Mouse (Mus musculus) heart, embryonic 10.5 days (tissue): Measurements from ENCODE around the gene Trpv6. TPM values are rescaled to one million over a fixed set of nuclear protein-coding genes. Genes with fewer than 3 reads are reported as not detected.

Experiments used
- DNase-seq: peaks from one replicate; pipeline ENCODE4 v3.0.0-alpha.2; 2017; ENCODE audit warnings: low spot score
- H3K27ac ChIP-seq: fragments of 300-500 bp; sonication (generic); 2 replicates; pipeline ENCODE4 v1.5.1; 2016; ENCODE audit warnings: mild to moderate bottlenecking
- H3K27me3 ChIP-seq: fragments of 300-500 bp; sonication (generic); 2 replicates; pipeline ENCODE4 v1.6.1; 2016; ENCODE audit warnings: mild to moderate bottlenecking; ENCODE audit not compliant: poor library complexity, insufficient read depth, severe bottlenecking
- H3K36me3 ChIP-seq: fragments of 300-500 bp; sonication (generic); 2 replicates; pipeline ENCODE4 v1.6.1; 2016; ENCODE audit warnings: mild to moderate bottlenecking, moderate library complexity
- H3K4me1 ChIP-seq: fragments of 300-500 bp; sonication (generic); 2 replicates; pipeline ENCODE4 v1.6.1; 2016; ENCODE audit warnings: mild to moderate bottlenecking
- H3K4me3 ChIP-seq: fragments of 300-500 bp; sonication (generic); 2 replicates; pipeline ENCODE4 v1.5.1; 2016; ENCODE audit warnings: mild to moderate bottlenecking, moderate library complexity
- H3K9me3 ChIP-seq: fragments of 300-500 bp; sonication (generic); 2 replicates; pipeline ENCODE4 v1.6.1; 2016; ENCODE audit warnings: mild to moderate bottlenecking, moderate library complexity
- WGBS: fragments of 180-500 bp; shearing (Covaris S2); methylation state at CpG from one replicate; pipeline ENCODE4 v1.1.7; 2016; 5-methylcytosine and 5-hydroxymethylcytosine counted together
- polyA plus RNA-seq: library from polyadenylated mRNA; unstranded; fragments of >200 nt; fragmentation: Nextera tagmentation; extraction: Ambion mirVana; gene quantifications from 2 replicates; pipeline ENCODE4 v1.2.1, GENCODE M21; 2016

Gene Trpv6
- polyA plus RNA-seq, 1 experiment from 2014 or later = 0.41 TPM

- Histone ChIP-seq H3K4me1 (no peaks in the 10 kb centered on the region), H3K36me3 (no peaks in the 10 kb centered on the region), H3K4me3 (no peak overlapping the region), H3K9me3 (no peaks in the 10 kb centered on the region), H3K27ac (no peak overlapping the region), H3K27me3 (no peaks in the 10 kb centered on the region)
- no peak for DNase-seq
- WGBS = 82% methylated on average over 4 of the region's 4 CpGs
Measured at GRCm38 (mm10) chr6:41642765-41643164, 6.6 kb upstream of the Trpv6 start.

- H3K4me3 ChIP-seq = no peak overlapping the region
- 60% methylated on average over 6 of the region's 6 CpGs for WGBS
- H3K27me3 ChIP-seq = no peaks in the 10 kb centered on the region
- no peak for DNase-seq
- H3K27ac ChIP-seq = no peak overlapping the region
- no peaks in the 10 kb centered on the region for H3K36me3 ChIP-seq
- no peaks in the 10 kb centered on the region for H3K9me3 ChIP-seq
- H3K4me1 ChIP-seq = no peaks in the 10 kb centered on the region
Measured at GRCm38 (mm10) chr6:41641173-41641866, 5.1 kb upstream of the Trpv6 start.

DNA sequence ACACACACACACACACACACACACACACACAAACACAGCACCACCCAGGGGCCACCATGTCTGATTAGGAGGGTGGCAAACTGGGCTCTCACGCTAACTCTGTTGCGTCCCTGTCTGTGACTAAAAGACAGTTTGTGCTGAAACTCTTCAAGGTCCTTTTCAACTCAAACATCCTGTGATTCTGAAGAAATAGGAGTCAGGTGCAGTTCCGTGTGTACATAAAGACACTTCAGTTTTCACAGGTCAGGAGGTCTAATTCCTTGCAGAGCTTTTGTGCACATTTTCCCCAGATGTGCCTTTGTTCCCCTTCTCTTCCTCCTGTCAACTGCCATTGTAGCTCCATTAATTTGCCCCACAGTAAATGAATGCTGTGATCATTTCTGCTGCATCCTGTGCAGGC is 4.2 kb upstream of the Trpv6 start:
- no peak for DNase-seq

GRCm38 (mm10) chr6:41637927-41638506 is 1.8 kb upstream of the Trpv6 start:
- H3K27me3 ChIP-seq = peaks cover 4% of the 10 kb centered on the region; the same call in 1 of the 2 replicates
- 69% methylated on average over 6 of the region's 6 CpGs for WGBS
- DNase-seq = no peak
- H3K9me3 ChIP-seq = no peaks in the 10 kb centered on the region
- H3K36me3 ChIP-seq = no peaks in the 10 kb centered on the region
- H3K4me1 ChIP-seq = no peaks in the 10 kb centered on the region
- no peak overlapping the region for H3K4me3 ChIP-seq
- H3K27ac ChIP-seq = no peak overlapping the region

More for the DNA sequence above, 4.2 kb upstream of the Trpv6 start:
- Histone ChIP-seq H3K27me3 (peaks cover 4% of the 10 kb centered on the region; the same call in 1 of the 2 replicates), H3K4me3 (no peak overlapping the region), H3K36me3 (no peaks in the 10 kb centered on the region), H3K4me1 (no peaks in the 10 kb centered on the region), H3K27ac (no peak overlapping the region), H3K9me3 (no peaks in the 10 kb centered on the region)
- 74% methylated on average over 3 of the region's 3 CpGs for WGBS

- WGBS = 12% methylated on average over 1 of the region's 1 CpGs
- DNase-seq = no peak
- H3K36me3 ChIP-seq = no peaks in the 10 kb centered on the region
Measured at GRCm38 (mm10) chr6:41637393-41637792, 1.2 kb upstream of the Trpv6 start.

DNA sequence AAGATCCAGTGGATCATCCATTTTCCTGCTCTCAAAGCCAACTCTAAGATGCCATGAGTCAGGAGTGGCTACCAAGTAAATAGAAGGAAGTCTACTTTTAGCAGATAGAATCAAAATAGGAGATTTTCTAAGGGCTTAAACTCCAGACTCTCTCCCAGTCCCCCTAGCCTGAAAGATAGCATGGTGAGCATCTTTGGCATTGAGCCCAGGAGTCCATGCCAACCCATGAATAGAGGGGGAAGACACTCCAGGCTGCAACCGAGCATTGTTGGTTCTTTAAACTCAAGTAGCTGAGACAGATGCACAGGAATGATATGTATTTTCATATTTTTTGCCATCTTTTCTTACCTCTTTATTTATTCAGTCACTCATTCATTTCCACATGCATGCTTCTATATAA is 994 bp downstream of the Trpv6 start:
- WGBS = 47% methylated on average over 1 of the region's 1 CpGs
- no peak for DNase-seq

More at GRCm38 (mm10) chr6:41637393-41637792, 1.2 kb upstream of the Trpv6 start:
- Histone ChIP-seq H3K9me3 (no peaks in the 10 kb centered on the region), H3K27me3 (peaks cover 4% of the 10 kb centered on the region; the same call in 1 of the 2 replicates), H3K27ac (no peak overlapping the region), H3K4me3 (no peak overlapping the region), H3K4me1 (no peaks in the 10 kb centered on the region)

GRCm38 (mm10) chr6:41631549-41631948 is 4.7 kb downstream of the Trpv6 start:
- DNase-seq = no peak
- WGBS = 79% methylated on average over 4 of the region's 4 CpGs
- no peak overlapping the region for H3K4me3 ChIP-seq

More for the DNA sequence above, 994 bp downstream of the Trpv6 start:
- no peak overlapping the region for H3K4me3 ChIP-seq
- peaks cover 4% of the 10 kb centered on the region; the same call in 1 of the 2 replicates for H3K27me3 ChIP-seq
- no peaks in the 10 kb centered on the region for H3K9me3 ChIP-seq
- H3K36me3 ChIP-seq = no peaks in the 10 kb centered on the region
- H3K4me1 ChIP-seq = no peaks in the 10 kb centered on the region
- H3K27ac ChIP-seq = no peak overlapping the region

GRCm38 (mm10) chr6:41630791-41631190 is 5.4 kb downstream of the Trpv6 start:
- Histone ChIP-seq H3K4me1 (no peaks in the 10 kb centered on the region), H3K4me3 (no peak overlapping the region), H3K27me3 (peaks cover 1% of the 10 kb centered on the region; the same call in 1 of the 2 replicates), H3K27ac (no peak overlapping the region), H3K36me3 (no peaks in the 10 kb centered on the region), H3K9me3 (no peaks in the 10 kb centered on the region)
- no peak for DNase-seq
- WGBS = 73% methylated on average over 2 of the region's 2 CpGs

More at GRCm38 (mm10) chr6:41631549-41631948, 4.7 kb downstream of the Trpv6 start:
- Histone ChIP-seq H3K9me3 (no peaks in the 10 kb centered on the region), H3K27ac (no peak overlapping the region), H3K27me3 (peaks cover 4% of the 10 kb centered on the region; the same call in 1 of the 2 replicates), H3K36me3 (no peaks in the 10 kb centered on the region), H3K4me1 (no peaks in the 10 kb centered on the region)

DNA sequence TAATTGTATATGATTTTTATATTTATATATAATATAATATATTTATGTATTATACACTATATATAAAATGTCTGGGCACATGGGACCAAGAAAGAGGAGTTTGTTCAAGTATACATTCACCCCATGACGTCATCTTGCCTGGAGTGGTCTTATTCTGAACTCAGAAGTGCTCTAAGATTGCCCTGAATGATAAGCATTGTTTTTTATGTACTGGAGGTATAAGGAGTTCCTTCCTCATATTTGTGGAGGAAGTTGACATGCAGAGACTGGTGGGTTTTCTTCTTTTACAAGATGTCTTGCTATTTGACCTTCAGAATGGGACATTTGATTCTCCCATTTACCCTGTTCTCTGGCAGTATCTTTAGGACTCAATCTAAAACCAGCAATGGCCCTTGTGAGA is 8.0 kb downstream of the Trpv6 start:
- WGBS = 87% methylated on average over 1 of the region's 1 CpGs
- H3K27me3 ChIP-seq = no peaks in the 10 kb centered on the region
- no peaks in the 10 kb centered on the region for H3K36me3 ChIP-seq
- H3K4me1 ChIP-seq = no peaks in the 10 kb centered on the region
- no peaks in the 10 kb centered on the region for H3K9me3 ChIP-seq
- no peak overlapping the region for H3K27ac ChIP-seq
- DNase-seq = no peak
- H3K4me3 ChIP-seq = no peak overlapping the region

GRCm38 (mm10) chr6:41622661-41623060 is 13.5 kb downstream of the Trpv6 start:
- no peaks in the 10 kb centered on the region for H3K36me3 ChIP-seq
- 70% methylated on average over 9 of the region's 9 CpGs for WGBS
- no peak overlapping the region for H3K27ac ChIP-seq
- no peaks in the 10 kb centered on the region for H3K27me3 ChIP-seq
- no peaks in the 10 kb centered on the region for H3K4me1 ChIP-seq
- H3K9me3 ChIP-seq = no peaks in the 10 kb centered on the region
- DNase-seq = no peak
- no peak overlapping the region for H3K4me3 ChIP-seq

GRCm38 (mm10) chr6:41621241-41621990 is 14.8 kb downstream of the Trpv6 start:
- DNase-seq = peak; percentile 69
- WGBS = 87% methylated on average over 12 of the region's 12 CpGs
- no peaks in the 10 kb centered on the region for H3K27me3 ChIP-seq
- H3K9me3 ChIP-seq = no peaks in the 10 kb centered on the region
- no peak overlapping the region for H3K4me3 ChIP-seq
- H3K4me1 ChIP-seq = no peaks in the 10 kb centered on the region
- no peak overlapping the region for H3K27ac ChIP-seq
- no peaks in the 10 kb centered on the region for H3K36me3 ChIP-seq

- H3K4me3 ChIP-seq = no peak overlapping the region
- no peaks in the 10 kb centered on the region for H3K36me3 ChIP-seq
- H3K4me1 ChIP-seq = no peaks in the 10 kb centered on the region
- no peaks in the 10 kb centered on the region for H3K27me3 ChIP-seq
- no peaks in the 10 kb centered on the region for H3K9me3 ChIP-seq
- 82% methylated on average over 9 of the region's 9 CpGs for WGBS
- no peak for DNase-seq
- H3K27ac ChIP-seq = no peak overlapping the region
Measured at GRCm38 (mm10) chr6:41620173-41620798, 15.9 kb downstream of the Trpv6 start.
